Mouse (Mus musculus) gastrocnemius, adult 18-20 months (tissue): ENCODE measurements around the gene Olfr186. TPM values are rescaled to one million over a fixed set of nuclear protein-coding genes. Genes with fewer than 3 reads are reported as not detected.
"Not testable (repeated sequence)": the region's sequence is repeated elsewhere in the genome, so short reads cannot be mapped to it uniquely, and the experiment has no call there.

Source experiments
- DNase-seq: peaks from one replicate; pipeline ENCODE4 v3.0.0; 2021; ENCODE audit warnings: low spot score
- long read RNA-seq, 2 experiments: library from polyadenylated mRNA; stranded (forward); transcript quantifications; one replicate each; pipeline ENCODE4 v2.0.0; 2021
- total RNA-seq, 2 experiments: library from RNA; stranded (reverse); gene quantifications; 2 replicates each; pipeline ENCODE4 v1.2.3; 2021

Gene Olfr186
- total RNA-seq = not detected
- long read RNA-seq, experiment 1 = 0 reads
- long read RNA-seq, experiment 2 = 0 reads

GRCm38 (mm10) chr16:59030191-59030590 lies at the start of gene Olfr186:
TSS of gene Olfr186 (minus strand) at chr16:59030291.
- no peak for DNase-seq

GRCm38 (mm10) chr16:59077905-59078304 lies 47.8 kb upstream of the Olfr186 start, which contains the start of gene Olfr190:
TSS of gene Olfr190 (minus strand) at chr16:59078005.
- no peak for DNase-seq

- no peak for DNase-seq
Observed at GRCm38 (mm10) chr16:59073520-59073919, 43.4 kb upstream of the Olfr186 start.

GRCm38 (mm10) chr16:59071755-59072154 lies 41.7 kb upstream of the Olfr186 start:
- DNase-seq = no peak

- DNase-seq = not testable (repeated sequence)
Observed at GRCm38 (mm10) chr16:59062411-59062810, 32.3 kb upstream of the Olfr186 start.

GRCm38 (mm10) chr16:59049286-59049685 lies 19.2 kb upstream of the Olfr186 start:
- not testable (repeated sequence) for DNase-seq

GRCm38 (mm10) chr16:59048860-59049259 lies 18.8 kb upstream of the Olfr186 start:
- DNase-seq = no peak

GRCm38 (mm10) chr16:59047579-59047978 lies 17.5 kb upstream of the Olfr186 start:
- DNase-seq = no peak

- DNase-seq = no peak
Observed at GRCm38 (mm10) chr16:59045835-59046234, 15.7 kb upstream of the Olfr186 start.

GRCm38 (mm10) chr16:59039710-59040109 lies 9.6 kb upstream of the Olfr186 start, which contains the start of gene Olfr187:
TSS of gene Olfr187 (minus strand) at chr16:59039767.
- DNase-seq = no peak

- DNase-seq = no peak
Observed at GRCm38 (mm10) chr16:59013357-59014018, 16.6 kb downstream of the Olfr186 start.

GRCm38 (mm10) chr16:59007146-59007545 lies 22.9 kb downstream of the Olfr186 start:
- no peak for DNase-seq

GRCm38 (mm10) chr16:58995057-58995456 lies 35.0 kb downstream of the Olfr186 start, which contains the start of gene Olfr183:
TSS of gene Olfr183 (plus strand) at chr16:58995357.
- no peak for DNase-seq

Other genes with a start within 250 kb of the Olfr186 start
- not detected for gene Olfr173, start 230.0 kb downstream of the Olfr186 start, total RNA-seq
- not detected for gene Olfr175-ps1, start 203.5 kb downstream of the Olfr186 start, total RNA-seq
- not detected for gene Olfr177, start 155.5 kb downstream of the Olfr186 start, total RNA-seq
- gene Olfr178, start 138.2 kb downstream of the Olfr186 start, total RNA-seq = not detected
- gene Olfr181, start 101.5 kb downstream of the Olfr186 start, total RNA-seq = not detected
- not detected for gene Olfr180, start 100.9 kb downstream of the Olfr186 start, total RNA-seq
- gene Olfr183, start 34.9 kb downstream of the Olfr186 start, total RNA-seq = not detected
- not detected for gene Olfr187, start 9.5 kb upstream of the Olfr186 start, total RNA-seq
- not detected for gene Olfr190, start 47.7 kb upstream of the Olfr186 start, total RNA-seq
- not detected for gene Olfr191, start 59.5 kb upstream of the Olfr186 start, total RNA-seq
- not detected for gene Olfr193, start 81.6 kb upstream of the Olfr186 start, total RNA-seq
- not detected for gene Olfr194, start 90.8 kb upstream of the Olfr186 start, total RNA-seq
- gene Olfr195, start 116.8 kb upstream of the Olfr186 start, total RNA-seq = not detected
- not detected for gene Olfr196, start 140.2 kb upstream of the Olfr186 start, total RNA-seq
- not detected for gene Olfr198, start 173.2 kb upstream of the Olfr186 start, total RNA-seq
- not detected for gene Olfr199, start 189.5 kb upstream of the Olfr186 start, total RNA-seq
- gene Olfr201, start 242.3 kb upstream of the Olfr186 start, total RNA-seq = not detected